Mouse (Mus musculus) ES-E14 (cell line): ENCODE data around the gene Hrasls. TPM values are rescaled to one million over a fixed set of nuclear protein-coding genes. Genes with fewer than 3 reads are reported as not detected.

Experiments used
- DNase-seq: peaks from one replicate; pipeline ENCODE4 v3.0.0-alpha.2; 2013; ENCODE audit warnings: low read depth, low spot score
- H3K27ac ChIP-seq: 2 replicates; pipeline ENCODE4 v1.5.1; 2012; ENCODE audit warnings: low read depth, mild to moderate bottlenecking, low read length, moderate library complexity, mixed read lengths; ENCODE audit not compliant: poor library complexity, insufficient read depth, severe bottlenecking
- H3K36me3 ChIP-seq: 2 replicates; pipeline ENCODE4 v1.6.1; 2012; ENCODE audit warnings: mild to moderate bottlenecking, low read length, moderate library complexity, mixed read lengths; ENCODE audit not compliant: control insufficient read depth, poor library complexity, insufficient read depth, severe bottlenecking
- H3K4me1 ChIP-seq, 2 experiments: fragments of 150-350 bp in 1 of 2; sonication (generic) in 1 of 2; 2 replicates each; pipeline ENCODE4 v1.6.1; 2012; ENCODE audit warnings: low read length in 2 of 2, mild to moderate bottlenecking in 1 of 2, mixed read lengths in 1 of 2; ENCODE audit not compliant: control insufficient read depth in 2 of 2, insufficient read depth in 2 of 2, poor library complexity in 1 of 2
- H3K4me3 ChIP-seq, 2 experiments: fragments of 150-350 bp in 1 of 2; sonication (generic) in 1 of 2; 2 replicates each; pipeline ENCODE4 v1.5.1; 2012; ENCODE audit warnings: low read length in 2 of 2, low read depth in 1 of 2, mild to moderate bottlenecking in 1 of 2, mixed read lengths in 1 of 2; ENCODE audit not compliant: insufficient read depth in 1 of 2, poor library complexity in 1 of 2, severe bottlenecking in 1 of 2
- H3K9ac ChIP-seq: 2 replicates; pipeline ENCODE4 v1.6.1; 2012; ENCODE audit warnings: low read depth, mild to moderate bottlenecking, low read length, mixed read lengths; ENCODE audit not compliant: poor library complexity, insufficient read depth, severe bottlenecking
- H3K9me3 ChIP-seq: fragments of 150-350 bp; sonication (generic); 2 replicates; pipeline ENCODE4 v1.6.1; 2012; ENCODE audit warnings: low read depth, mild to moderate bottlenecking, low read length; ENCODE audit not compliant: control insufficient read depth, insufficient read depth
- CHD2 ChIP-seq: IDR thresholded peaks from 2 replicates; pipeline ENCODE4 v1.6.1; 2014; ENCODE audit warnings: mild to moderate bottlenecking, low read depth, low read length, inconsistent platforms
- HCFC1 ChIP-seq: IDR thresholded peaks from 2 replicates; pipeline ENCODE4 v1.6.1; 2012; ENCODE audit warnings: low read length, inconsistent platforms, borderline replicate concordance; ENCODE audit not compliant: insufficient read depth
- MAFK ChIP-seq: IDR thresholded peaks from 2 replicates; pipeline ENCODE4 v1.6.1; 2014; ENCODE audit warnings: mild to moderate bottlenecking, low read depth, low read length, inconsistent platforms; ENCODE audit not compliant: insufficient read depth
- ZC3H11A ChIP-seq: IDR thresholded peaks from 2 replicates; pipeline ENCODE4 v1.6.1; 2012; ENCODE audit warnings: low read depth, mild to moderate bottlenecking, inconsistent platforms, low read length, borderline replicate concordance
- ZNF384 ChIP-seq: IDR thresholded peaks from 2 replicates; pipeline ENCODE4 v1.6.1; 2012; ENCODE audit warnings: low read depth, low read length, inconsistent platforms
- in situ Hi-C, 2 experiments: fragments of 600-800 bp; cut with MboI; formaldehyde crosslinking; loops; one replicate each; pipeline ENCODE4 v1.15.1; 2025; ENCODE audit warnings: low sequenced_read_pairs in 2 of 2, inconsistent platforms in 1 of 2; ENCODE audit not compliant: unreplicated experiment in 2 of 2
- total RNA-seq: library from RNA; depleted of rRNA; stranded (reverse); fragments of 300-350 nt; gene quantifications from 2 replicates; pipeline ENCODE4 v1.2.3, GENCODE M21; 2012

The Hrasls gene
- total RNA-seq, 1 experiment, result 0.27 TPM

- Histone ChIP-seq H3K9ac (no peak overlapping the region), H3K27ac (no peak overlapping the region), H3K9me3 (no peaks in the 10 kb centered on the region), H3K4me3 (no peak overlapping the region), H3K36me3 (no peaks in the 10 kb centered on the region), H3K4me1 (no peaks in the 10 kb centered on the region)
- in situ Hi-C loops, result loop anchor here in 1 of 2 experiments (25.0 kb wide), 1 partner anchor 338 kb away; no protein-coding TSS in a partner anchor
- TF ChIP-seq ZC3H11A (no peak), CHD2 (no peak), HCFC1 (no peak), ZNF384 (no peak), MAFK (no peak)
- no peak for DNase-seq
Measured at GRCm38 (mm10) chr16:29174831-29175350, 34.6 kb upstream of the Hrasls start.

- H3K36me3 ChIP-seq, result no peaks in the 10 kb centered on the region
- H3K27ac ChIP-seq, result no peak overlapping the region
- no peak for DNase-seq
- H3K4me1 ChIP-seq, result no peaks in the 10 kb centered on the region
- in situ Hi-C loops, result loop anchor here in 1 of 2 experiments (25.0 kb wide), 1 partner anchor 356 kb away; no protein-coding TSS in a partner anchor
- H3K9ac ChIP-seq, result no peak overlapping the region
- H3K4me3 ChIP-seq, result no peak overlapping the region
- TF ChIP-seq ZC3H11A (no peak), ZNF384 (no peak), MAFK (no peak), CHD2 (no peak), HCFC1 (no peak)
- H3K9me3 ChIP-seq, result no peaks in the 10 kb centered on the region
Measured at GRCm38 (mm10) chr16:29192911-29193310, 16.6 kb upstream of the Hrasls start.

GRCm38 (mm10) chr16:29193981-29194380 lies 15.5 kb upstream of the Hrasls start:
- in situ Hi-C loops, result loop anchor here in 1 of 2 experiments (25.0 kb wide), 1 partner anchor 357 kb away; no protein-coding TSS in a partner anchor
- DNase-seq, result no peak
- Histone ChIP-seq H3K9me3 (no peaks in the 10 kb centered on the region), H3K4me1 (0 out of 4 replicates have a peak, but pooled peaks cover 0 to 2% of the 10 kb centered on the region in 2 experiments), H3K36me3 (no peaks in the 10 kb centered on the region), H3K27ac (no peak overlapping the region), H3K9ac (no peak overlapping the region), H3K4me3 (no peak overlapping the region)
- no peak for TF ChIP-seq CHD2
- no peak for TF ChIP-seq MAFK
- no peak for TF ChIP-seq HCFC1
- TF ChIP-seq ZC3H11A, result no peak

GRCm38 (mm10) chr16:29195156-29195555 lies 14.3 kb upstream of the Hrasls start:
- Histone ChIP-seq H3K9me3 (no peaks in the 10 kb centered on the region), H3K9ac (no peak overlapping the region), H3K4me1 (0 out of 4 replicates have a peak, but pooled peaks cover 0 to 2% of the 10 kb centered on the region in 2 experiments), H3K36me3 (no peaks in the 10 kb centered on the region), H3K4me3 (no peak overlapping the region), H3K27ac (no peak overlapping the region)
- TF ChIP-seq MAFK (no peak), HCFC1 (no peak), CHD2 (no peak), ZNF384 (no peak), ZC3H11A (no peak)
- in situ Hi-C loops, result loop anchor here in 1 of 2 experiments (25.0 kb wide), 1 partner anchor 358 kb away; no protein-coding TSS in a partner anchor
- DNase-seq, result no peak
